Mouse (Mus musculus): ENCODE measurements around the gene Alppl2.

DNA sequence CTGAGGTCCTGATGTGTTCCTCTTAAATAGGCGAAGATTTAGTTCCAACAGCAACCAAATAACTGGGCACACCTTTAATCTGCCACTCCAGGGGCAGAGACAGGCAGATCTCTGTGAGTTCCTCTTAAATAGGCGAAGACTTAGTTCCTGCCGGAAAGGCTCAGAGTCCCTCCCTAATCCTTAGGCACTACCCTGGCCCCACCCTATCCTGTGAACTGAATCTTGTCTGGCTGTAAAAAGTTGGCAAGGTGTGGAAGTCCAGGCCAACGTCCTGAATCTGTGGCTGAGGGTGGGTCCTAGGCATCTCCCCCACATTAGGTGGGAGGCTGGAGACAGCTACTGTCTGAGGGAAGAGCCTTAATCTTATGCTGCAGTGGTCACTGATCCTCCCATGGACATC, at the start of gene Alppl2:
- TF ChIP-seq CTCF (IDR thresholded peaks at IDR 0.05; ENCODE audit: low read depth, low read length), result no peak
- TF ChIP-seq POLR2A (IDR thresholded peaks at IDR 0.05; ENCODE audit: insufficient read depth, low read length), result no peak
- no peak for TF ChIP-seq EP300 (IDR thresholded peaks at IDR 0.05; ENCODE audit: insufficient read depth, low read depth, low read length)

Measured in ES-Bruce4 (cell line).